Mouse (Mus musculus): ENCODE measurements around the gene Aurkb.

Aurkb gene

DNA sequence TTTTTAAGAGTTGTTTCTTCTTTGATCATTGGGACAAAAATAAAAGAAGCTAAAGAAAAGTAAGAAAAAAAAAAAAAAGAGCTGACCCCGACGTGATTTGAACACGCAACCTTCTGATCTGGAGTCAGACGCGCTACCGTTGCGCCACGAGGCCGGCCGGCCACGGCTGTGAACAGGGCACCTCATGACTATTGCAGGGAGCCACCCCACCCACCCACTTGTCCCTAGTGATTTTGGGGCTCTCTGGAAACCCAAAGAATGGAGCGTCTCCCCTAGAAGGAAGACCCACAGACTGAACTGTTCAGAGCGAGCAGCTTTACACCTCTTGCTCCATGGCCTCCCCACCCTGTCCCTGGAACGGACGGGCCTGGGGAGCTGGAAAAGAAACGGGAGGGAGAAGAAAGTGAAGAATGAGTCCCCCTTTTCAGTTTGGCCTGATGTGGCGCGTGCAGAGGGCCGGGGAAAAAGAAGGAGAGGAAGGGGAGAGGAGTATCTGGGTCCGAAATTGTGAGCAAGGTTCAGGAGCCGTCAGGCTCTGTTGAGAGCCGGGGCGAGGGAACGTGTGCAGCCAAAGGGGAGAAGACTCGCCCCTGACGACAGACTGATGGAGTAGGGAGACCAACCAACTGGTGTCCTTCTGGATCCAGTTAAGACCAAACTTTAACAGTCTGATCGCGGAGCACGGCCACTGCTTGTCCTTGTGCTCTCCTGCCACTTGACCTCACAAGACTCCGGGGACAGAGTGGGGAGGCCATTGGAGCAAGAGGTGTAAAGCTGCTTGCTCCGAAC lies 18.2 kb downstream of the Aurkb start:
- DNase-seq (ENCODE audit: extremely low read depth, low read depth, low spot score) = no peak

DNA sequence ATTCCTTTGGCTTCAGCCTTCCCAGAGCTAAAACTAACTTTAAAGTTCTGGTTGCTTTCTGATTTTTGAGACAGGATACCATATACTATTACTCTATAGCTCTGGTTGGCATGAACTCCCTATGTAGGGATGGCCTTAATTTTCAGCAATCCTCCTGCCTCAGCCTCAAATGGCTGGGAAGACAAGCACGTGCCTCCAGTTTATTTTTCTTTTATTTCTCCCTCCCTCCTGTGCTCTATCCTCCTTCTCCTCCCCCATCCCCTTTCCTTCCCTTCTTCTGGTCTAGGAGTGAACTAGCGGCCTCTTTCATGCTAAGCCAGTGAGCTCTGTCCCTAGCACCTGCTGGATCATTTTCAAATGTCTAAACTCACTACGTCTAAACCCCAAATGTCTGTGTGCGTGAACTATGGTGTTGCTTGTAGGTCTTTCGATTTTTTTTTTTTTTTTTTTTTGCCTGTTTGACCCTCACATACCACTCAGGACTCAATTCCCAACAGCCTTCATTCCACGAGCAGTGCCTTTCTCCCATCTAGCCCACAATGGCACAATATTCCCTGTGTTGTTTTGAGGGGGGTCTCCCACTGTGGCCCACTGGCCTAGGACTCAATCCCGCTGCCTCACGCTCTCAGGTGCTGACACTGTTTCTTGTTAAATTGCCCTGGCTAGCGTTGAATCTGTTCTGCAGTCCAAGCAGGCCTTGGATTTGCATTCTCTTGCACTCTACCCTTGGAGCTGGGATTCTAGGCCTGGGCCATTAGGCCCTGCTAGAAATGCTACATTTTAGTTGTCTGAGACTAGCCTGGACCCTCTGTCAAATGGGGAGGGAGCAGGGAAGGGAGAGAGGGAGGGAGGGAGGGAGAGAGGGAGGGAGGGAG lies 19.0 kb downstream of the Aurkb start:
- no peak for DNase-seq (ENCODE audit: extremely low read depth, low read depth, low spot score)

DNA sequence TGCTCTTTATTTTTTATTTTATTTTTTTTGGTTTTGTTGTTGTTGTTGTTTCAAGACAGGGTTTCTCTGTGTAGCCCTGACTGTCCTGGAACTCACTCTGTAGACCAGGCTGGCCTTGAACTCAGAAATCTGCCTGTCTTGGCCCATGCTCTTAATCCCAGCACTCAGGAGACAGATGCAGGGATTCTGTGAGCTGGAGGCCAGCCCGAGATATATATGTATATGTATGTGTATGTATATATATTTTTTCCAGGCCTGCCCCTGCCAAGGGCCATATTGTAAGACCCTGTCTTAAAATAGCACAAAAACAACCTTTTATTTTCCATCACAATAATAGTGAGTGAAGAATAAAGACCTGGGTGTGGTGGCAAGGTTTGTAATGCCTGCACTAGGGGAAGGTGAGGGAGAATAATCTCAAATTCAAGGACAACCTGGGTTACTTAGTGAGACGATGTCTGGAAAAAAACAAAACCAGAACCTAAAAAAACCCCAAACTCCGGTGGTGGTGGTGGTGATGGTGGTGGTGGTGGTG lies 20.0 kb downstream of the Aurkb start:
- no peak for DNase-seq (ENCODE audit: extremely low read depth, low read depth, low spot score)

DNA sequence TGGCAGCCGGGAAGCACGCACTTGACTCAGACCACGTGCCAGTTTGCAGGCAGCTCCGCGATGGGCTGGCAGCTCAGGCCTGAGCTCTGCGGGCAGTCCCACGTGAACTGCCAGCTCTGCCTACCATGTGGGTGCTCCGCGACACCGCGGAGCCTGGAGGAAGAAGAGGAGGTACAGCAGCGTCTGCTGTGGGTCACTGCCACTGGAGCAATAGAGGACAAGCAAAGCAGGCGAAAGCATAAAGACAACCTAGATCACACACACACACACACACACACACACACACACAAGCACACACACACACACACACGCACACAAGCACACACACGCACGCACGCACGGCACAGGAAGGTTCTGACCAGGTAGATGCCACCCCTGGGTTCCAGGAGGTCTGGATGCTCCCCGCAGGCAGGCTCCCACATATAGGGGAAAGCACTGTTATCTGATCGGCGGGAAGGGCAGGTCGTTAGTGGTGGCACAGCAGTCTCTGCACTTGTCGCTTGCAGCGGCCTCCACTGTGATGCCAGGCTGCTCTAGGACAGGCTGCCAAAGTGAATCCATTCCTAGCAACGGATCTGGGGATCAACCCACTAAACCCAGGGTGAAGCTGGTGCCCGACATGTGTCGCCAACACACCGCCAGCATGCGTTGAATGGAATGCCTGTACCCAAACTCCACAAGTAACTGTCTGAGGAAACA lies 20.9 kb downstream of the Aurkb start:
- DNase-seq (ENCODE audit: extremely low read depth, low read depth, low spot score) = no peak

DNA sequence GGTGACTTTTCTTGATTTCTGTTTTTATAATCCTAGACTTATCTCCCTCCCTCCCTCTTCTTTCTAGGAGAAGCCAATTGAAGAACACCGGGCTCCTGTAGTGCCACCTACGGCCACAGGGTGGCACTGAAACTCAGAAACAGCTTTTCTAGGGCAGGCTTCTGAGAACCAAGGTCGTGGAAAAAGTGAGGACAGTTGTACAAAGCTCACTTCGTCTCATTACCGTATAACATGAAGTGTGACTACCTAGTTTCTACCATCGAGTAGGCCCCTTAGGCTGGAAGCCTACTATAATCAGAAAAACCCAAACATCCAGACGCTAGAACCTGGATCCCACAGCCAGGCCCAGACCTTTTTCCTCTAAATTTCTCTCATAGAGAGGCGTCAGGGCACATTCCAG lies 21.5 kb downstream of the Aurkb start:
- no peak for DNase-seq (ENCODE audit: extremely low read depth, low read depth, low spot score)

DNA sequence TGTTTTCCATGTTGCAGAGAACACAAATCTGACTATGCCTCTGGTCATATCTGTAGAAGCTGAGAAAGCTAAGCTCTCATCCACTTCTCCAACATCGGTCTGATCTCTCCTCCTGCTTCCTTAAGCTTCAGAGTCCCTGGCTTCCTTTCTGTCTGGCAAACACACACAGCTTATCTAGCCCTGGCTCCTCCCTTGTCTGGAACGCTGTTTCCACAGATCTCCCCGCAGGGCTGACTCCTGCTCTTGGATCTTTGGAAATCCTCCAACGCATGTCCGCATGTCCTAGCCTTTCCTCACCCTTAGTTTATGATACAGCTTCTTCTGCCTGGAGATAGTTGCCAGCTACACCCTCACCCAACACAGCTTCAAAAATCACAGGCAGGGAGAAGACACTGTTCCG lies 22.2 kb downstream of the Aurkb start:
- no peak for DNase-seq (ENCODE audit: extremely low read depth, low read depth, low spot score)

DNA sequence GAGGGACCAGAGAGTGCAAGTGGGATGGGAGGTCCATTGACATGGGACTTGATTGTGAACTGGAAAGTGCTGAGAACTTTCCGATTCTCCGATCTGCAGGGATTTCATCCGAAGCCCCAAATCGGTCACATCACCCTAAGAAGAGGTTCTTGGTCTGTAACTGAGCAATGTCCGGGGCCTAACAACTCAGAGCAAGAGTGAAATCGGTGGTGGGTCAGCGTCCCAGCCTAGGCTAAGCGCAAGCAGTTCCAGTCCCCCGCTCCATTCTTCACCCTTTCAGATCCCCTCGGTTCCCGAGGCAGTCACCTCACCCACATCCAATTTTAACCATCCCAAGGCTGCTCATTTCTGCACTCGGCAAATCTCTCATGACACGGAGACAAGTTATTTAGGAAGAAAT lies 24.6 kb downstream of the Aurkb start:
- DNase-seq (ENCODE audit: extremely low read depth, low read depth, low spot score) = no peak

DNA sequence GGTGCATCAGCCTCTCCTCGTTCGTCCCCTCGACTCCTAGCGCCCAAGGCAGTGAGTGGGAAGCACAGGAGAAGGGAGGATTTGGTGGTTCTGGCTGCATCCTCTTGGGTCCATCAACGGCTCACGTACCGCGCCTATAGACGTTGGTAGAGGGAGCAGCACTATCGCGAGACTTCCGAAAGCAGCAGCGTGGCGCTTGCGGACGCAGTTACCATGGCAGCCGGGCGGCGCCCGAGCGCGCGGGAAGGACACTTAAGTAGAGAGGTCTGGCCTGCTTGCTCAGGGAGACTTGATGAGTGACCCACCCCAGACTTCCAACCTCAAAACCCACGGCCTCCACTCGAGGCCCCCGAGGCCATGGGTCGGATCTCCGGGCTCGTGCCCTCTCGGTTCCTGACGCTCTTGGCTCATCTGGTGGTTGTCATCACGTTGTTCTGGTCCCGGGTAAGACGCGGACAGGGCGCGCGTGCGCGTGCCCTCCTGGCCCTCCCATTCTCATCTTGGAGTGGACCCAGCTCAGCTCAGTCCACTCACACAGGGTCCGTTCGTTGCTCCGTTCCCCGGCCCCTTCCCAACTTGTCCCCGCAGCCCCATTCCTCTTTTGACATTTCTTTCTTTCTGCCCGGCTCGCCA lies 25.3 kb downstream of the Aurkb start, which contains the start of gene Tmem107:
TSS of gene Tmem107 (plus strand) at position 217 of the 633 bp plus-strand sequence.
- DNase-seq (ENCODE audit: extremely low read depth, low read depth, low spot score) = no peak

DNA sequence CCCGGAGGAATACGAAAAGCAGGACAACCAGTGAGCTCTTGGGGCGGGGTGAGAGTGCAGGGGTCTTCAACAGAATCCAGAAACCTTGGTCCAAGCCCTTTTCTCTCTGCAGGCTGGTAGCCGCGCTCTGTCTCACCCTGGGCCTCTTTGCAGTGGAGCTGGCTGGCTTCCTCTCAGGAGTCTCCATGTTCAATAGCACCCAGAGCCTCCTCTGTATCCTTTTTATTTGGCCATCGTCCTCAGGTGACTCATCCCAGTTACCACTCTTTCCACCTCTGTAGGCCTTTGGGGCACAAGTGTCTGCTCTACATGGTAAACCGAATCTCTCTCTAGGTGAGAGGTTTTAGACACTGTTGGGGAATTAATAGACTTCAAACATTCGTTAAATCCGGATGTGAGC lies 25.8 kb downstream of the Aurkb start:
- DNase-seq (ENCODE audit: extremely low read depth, low read depth, low spot score) = no peak

DNA sequence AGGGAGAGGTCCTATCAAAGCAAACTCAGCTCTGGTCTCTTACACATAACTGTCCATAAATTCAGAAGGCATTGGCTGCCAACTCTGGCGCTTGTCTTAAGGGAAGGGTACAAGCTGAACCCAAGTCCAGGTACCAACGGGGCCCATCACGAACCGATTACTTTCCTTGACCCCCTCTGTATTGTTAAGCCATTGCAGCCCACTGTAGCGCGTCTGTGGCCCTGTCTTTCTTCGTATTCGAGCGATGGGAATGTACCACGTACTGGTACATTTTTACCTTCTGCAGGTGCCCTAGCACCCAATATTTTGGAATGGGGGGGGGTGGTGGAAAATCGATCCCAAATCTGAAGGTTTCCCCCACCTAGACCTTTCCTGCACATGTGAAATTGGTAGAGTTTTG lies 26.8 kb downstream of the Aurkb start:
- DNase-seq (ENCODE audit: extremely low read depth, low read depth, low spot score) = no peak

DNA sequence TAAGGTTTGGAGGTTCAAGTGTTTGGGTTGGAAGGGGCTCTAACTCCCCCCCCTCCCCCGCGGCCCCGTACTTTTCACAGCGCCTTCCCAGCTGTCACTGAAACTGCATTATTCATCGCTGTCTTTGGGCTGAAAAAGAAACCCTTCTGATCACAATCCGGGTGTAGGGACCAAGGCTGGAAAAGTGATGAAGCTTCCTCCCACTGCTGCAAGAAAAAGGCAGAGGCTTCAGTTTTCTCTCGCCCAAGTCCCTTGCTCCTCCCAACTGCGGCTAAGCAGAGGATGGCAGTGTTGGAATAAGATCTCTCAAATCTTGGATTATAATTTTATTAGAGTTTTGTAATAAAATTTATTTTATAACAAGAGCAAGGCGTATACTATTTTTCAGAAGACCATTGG lies 27.2 kb downstream of the Aurkb start:
- no peak for DNase-seq (ENCODE audit: extremely low read depth, low read depth, low spot score)

DNA sequence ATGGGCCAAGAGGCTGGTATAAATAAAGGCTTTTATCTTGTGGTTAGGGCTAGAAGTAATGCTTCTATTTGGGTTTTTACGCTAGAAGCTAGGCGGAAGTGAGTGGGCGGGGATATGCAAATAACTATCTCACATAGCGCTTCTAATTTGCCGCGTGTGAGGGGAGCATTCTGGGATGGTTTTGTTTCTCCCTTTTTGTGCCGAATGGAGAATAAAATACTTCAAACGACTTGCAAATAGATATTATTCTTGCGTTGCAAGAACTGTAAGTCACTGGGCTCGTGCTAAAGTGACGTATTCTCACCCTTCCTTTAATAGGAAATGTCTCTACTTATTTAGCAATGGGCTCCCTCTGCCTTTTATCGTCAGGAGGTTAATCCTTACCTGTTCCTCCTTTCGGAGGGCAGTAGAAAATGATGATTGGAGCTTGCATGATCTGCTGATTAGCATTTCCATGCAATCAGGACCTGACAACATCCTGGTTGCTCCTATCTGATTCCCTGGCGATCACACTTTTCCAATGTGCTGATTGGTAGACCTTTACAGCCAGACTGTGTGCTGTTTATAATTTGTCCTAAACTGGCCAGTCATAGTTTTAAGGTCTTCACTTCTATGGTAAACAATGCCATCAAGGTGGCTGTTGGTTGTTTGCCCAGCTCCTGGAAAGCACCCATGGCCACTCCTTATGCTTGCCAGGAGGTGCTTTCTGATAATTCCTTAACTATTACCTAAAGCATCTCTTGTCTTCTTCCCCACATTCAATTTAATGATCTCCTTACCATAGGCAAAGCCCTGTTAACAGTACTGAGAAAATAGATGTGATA lies 27.8 kb downstream of the Aurkb start:
- DNase-seq (ENCODE audit: extremely low read depth, low read depth, low spot score) = no peak

DNA sequence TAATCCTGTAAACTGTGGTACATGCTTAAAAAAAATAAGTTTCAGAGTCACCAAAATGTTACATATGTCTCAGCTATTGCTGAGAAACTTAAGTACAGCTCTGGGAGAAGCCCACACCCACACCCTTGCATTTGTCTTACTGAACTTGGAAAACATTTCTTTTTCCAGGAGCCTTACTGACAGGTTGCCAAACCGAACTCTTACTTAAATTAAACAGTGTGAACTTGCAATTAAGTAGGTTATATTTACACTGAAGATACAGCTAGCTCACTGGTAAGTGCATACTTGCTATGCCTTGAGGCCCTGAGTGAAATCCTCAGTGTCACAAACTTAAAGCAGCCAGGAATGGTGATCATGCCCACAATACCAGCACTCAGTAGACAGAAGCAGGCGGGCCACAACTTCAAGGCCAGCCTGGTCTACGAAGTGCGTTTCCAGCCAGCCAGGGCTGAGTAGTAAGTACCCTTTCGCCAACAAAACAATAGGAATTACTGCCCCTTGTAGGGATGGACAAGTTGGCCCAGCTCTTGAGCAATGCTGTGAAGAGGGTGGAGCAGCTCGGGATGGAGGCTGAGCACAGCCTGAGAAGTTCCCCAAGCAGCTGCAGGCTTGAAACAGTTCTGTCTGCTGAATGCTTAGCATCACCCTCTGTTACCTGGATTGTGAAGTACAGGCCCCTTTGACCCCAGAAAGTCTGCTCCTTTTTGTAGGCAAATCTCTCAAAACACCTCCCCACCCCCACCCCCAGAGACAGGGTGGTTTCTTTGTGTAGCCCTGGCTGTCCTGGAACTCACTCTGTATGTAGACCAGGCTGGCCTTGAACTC lies 28.7 kb downstream of the Aurkb start:
- no peak for DNase-seq (ENCODE audit: extremely low read depth, low read depth, low spot score)

DNA sequence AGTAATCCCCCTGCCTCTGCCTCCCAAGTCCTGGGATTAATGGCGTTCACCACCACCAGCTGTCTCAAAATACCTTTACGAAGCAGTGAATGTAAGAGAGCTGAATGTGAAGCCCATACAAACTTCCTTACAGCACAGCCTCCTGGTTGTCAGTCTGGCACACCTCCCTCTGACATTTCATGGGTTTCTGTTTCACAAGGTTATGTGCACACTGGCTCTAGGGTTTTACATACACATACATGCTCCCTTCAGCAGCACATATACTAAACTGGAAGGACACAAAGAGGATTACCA lies 29.3 kb downstream of the Aurkb start:
- no peak for DNase-seq (ENCODE audit: extremely low read depth, low read depth, low spot score)

DNA sequence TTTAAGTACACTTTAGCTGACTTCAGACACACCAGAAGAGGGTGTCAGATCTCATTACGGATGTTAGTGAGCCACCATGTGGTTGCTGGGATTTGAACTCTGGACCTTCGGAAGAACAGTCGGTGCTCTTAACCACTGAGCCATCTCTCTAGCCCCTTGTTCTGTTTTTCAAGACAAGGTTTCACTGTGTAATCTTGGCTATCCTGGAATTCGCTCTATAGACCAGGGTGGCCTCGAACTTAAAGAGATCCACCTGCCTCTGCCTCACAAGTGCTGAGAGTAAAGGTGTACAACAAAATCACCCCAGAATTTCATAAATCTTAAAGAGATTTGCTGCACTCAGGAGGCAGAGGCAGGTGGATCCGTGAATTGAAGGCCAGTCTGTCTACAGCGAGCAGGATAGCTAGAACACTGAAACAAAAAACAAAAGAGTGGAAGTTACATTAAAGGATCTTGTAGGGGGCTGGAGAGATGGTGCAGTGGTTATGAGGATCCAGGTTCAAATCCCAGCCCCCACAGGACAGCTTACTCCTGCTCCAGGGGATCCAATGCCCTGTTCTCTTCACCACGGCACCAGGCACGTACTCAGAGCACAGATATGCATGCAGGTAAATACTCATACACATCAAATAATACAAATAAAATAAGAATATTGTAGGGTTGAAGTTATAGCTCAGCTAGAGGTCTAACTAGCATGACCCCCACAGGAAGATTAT lies 30.5 kb downstream of the Aurkb start:
- no peak for DNase-seq (ENCODE audit: extremely low read depth, low read depth, low spot score)

DNA sequence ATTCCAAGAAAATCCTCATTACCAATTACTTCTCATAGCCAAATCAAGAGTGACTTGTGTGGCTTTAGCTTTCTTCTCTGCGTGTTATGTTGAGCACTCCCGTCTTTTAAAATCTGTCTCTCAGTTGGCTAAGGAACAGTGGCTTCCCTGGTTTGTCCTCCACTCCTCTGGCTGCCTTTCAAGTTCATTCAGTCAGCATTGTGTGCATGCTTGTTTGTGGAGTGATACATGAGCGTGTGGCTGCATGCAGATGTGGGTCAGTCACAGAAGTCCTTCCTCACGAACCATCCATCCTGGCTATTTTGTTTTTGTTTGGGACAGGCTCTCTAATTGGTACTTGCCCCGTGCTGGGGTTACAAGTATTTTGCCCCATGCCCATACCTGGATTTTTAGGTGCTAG lies 31.1 kb downstream of the Aurkb start:
- DNase-seq (ENCODE audit: extremely low read depth, low read depth, low spot score) = no peak

DNA sequence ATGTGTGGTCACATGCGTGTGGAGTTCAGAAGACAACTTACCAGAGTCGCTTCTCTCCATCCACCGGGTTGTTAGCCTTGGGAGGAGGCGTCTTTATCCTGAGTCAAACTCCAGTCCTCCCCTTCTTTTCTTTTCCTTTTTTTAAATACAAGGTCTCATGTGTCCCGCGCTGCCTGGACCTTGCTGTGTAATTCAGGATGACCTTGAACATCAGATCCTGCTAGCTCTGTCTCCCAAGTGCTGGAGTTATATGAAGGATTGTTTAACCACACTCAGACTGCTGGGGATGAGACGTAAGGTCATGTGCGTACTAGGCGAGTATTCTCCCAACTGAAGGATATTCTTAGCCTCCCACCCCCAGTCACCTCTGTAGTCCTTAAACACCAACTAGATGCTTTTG lies 31.9 kb downstream of the Aurkb start:
- no peak for DNase-seq (ENCODE audit: extremely low read depth, low read depth, low spot score)

DNA sequence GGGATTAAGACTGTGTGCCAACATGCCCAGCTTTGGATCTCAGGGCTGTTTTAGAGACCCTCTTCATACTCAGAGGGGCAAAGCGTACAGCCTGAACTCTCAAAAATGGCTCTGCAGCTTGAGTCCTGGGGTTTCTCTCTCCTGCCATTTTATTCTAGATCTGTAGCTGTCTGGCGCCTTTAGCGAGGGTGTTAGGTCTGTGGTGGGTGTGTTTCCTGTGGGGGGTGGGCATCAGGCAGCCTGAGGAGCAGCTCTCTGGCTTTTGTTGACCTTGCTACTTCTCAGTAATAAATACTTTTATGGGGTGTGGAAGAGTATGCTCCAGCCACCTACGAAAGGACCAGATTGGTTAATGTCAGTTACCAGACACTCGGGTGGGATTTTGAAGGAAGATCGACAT lies 32.6 kb downstream of the Aurkb start:
- no peak for DNase-seq (ENCODE audit: extremely low read depth, low read depth, low spot score)
